Mouse (Mus musculus): ENCODE measurements around the gene Ncs1. TPM values are rescaled to one million over a fixed set of nuclear protein-coding genes. Genes with fewer than 3 reads are reported as not detected.
A peak's percentile ranks its signal among the peaks of the same experiment; 100 is the strongest.

The Ncs1 gene
- total RNA-seq (2014; rRNA removed) (185 and 190 TPM in 2 replicates), polyA plus RNA-seq (2015; fragmentation: Nextera tagmentation; extraction: Ambion mirVana) (162 and 167 TPM in 2 replicates)

DNA sequence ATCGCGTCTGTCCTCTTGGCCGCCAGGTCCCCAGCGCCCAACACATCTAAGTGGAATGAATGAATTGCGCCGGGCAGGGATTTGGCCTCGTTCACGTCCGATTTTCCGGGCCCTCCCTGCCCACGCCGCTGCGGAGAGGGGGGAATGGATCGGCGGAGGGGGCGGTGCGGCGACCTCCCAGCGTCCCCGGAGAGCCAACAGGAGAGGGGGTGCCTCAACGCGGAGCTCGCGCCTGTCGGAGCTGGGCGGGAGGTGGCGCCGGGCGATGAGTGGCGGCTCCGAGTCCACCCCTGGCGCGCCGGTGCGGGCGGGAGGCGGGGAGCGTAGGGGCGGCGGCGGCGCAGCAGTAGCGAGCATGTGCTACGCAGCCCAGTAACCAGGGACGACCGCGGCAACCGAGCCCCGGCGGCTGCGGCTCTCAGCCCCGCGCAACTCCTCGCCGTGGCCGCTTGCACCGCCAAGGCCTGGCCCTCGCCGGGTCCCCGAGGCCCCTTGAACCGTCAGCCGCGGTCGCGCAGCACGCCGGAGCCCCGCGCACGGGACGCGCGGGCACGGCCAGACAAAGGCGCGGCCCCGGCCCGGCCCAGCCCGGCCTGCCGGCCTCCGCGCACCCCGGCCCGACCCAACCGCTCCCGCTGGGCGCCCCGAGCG lies at the start of gene Ncs1:
Gene Ncs1, plus strand, starts transcription at position 333 of the 651 bp plus-strand sequence.
- H3K9me3 ChIP-seq (ENCODE audit: low read length): no peaks in the 10 kb centered on the region
- TF ChIP-seq CTCF (IDR thresholded peaks at IDR 0.05; ENCODE audit: low read depth): no peak
- whole genome bisulfite sequencing: under 1% methylated on average over 77 of the region's 89 CpGs
- peak within 1 kb of the TSS; percentile 97 for H3K9ac ChIP-seq (replicated peaks; ENCODE audit: low read length)
- H3K27ac ChIP-seq: peak within 1 kb of the TSS; percentile 91
- peaks cover 27% of the 10 kb centered on the region for H3K4me1 ChIP-seq (ENCODE audit: insufficient read depth, low read length)
- H3K27me3 ChIP-seq (ENCODE audit: insufficient read depth, low read length): no peaks in the 10 kb centered on the region
- ATAC-seq (peak; percentile 88), DNase-seq (ENCODE audit: low spot score) (peak; percentile 86)
- peak within 1 kb of the TSS; percentile 86 for H3K4me2 ChIP-seq (ENCODE audit: low read depth, low read length)
- H3K4me3 ChIP-seq (ENCODE audit: low read length): peak within 1 kb of the TSS; percentile 90
- H3K36me3 ChIP-seq (ENCODE audit: insufficient read depth, low read length): no peaks in the 10 kb centered on the region

DNA sequence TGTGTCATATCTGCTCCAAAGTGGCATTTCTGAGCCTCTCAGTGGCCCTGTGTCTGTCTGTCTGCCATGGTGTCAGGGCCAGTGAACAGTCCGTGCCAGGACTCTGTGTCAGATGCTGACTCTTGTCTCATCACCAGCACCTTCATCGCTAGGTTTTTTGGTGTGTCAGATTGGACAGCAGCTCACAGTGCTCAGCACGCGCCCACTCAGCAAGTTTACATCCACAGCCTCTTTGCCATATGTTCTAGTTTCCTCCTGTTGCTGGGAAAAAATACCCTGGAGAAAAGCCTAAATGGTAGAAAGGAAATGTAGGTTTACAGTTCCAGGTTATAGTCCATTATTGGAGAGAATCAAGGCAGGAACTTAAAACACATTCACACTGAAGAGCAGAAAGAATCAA lies 47.0 kb upstream of the Ncs1 start:
- H3K9me3 ChIP-seq (ENCODE audit: low read length): no peaks in the 10 kb centered on the region
- no peak overlapping the region for H3K27ac ChIP-seq
- DNase-seq (ENCODE audit: low spot score) (no peak), ATAC-seq (no peak)
- WGBS: 84% methylated on average over 4 of the region's 4 CpGs
- H3K4me1 ChIP-seq (ENCODE audit: insufficient read depth, low read length): no peaks in the 10 kb centered on the region
- TF ChIP-seq CTCF (IDR thresholded peaks at IDR 0.05; ENCODE audit: low read depth): no peak
- H3K4me2 ChIP-seq (ENCODE audit: low read depth, low read length): no peak overlapping the region
- H3K9ac ChIP-seq (replicated peaks; ENCODE audit: low read length): no peak overlapping the region
- no peaks in the 10 kb centered on the region for H3K27me3 ChIP-seq (ENCODE audit: insufficient read depth, low read length)
- no peak overlapping the region for H3K4me3 ChIP-seq (ENCODE audit: low read length)
- H3K36me3 ChIP-seq (ENCODE audit: insufficient read depth, low read length): peaks cover 10% of the 10 kb centered on the region

DNA sequence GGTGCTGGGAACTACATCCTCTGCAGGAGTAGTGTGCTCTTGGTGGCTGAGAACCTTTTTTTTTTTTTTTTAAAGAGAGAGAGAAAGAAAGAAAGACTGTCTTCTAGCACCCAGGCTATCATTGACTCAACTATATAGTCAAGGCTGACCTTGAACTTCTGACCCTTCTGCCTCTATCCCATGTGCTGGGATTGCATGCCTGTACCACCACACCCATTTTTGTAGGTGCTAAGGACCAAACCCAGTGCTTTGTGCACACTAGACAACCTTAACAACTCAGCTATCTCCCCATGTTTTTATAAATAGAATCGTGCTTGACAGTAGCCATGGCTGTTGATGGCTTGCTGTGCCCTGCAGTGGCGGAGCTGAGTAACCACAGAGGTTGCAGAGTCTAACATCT lies 45.6 kb upstream of the Ncs1 start:
- TF ChIP-seq CTCF (IDR thresholded peaks at IDR 0.05; ENCODE audit: low read depth): no peak
- 87% methylated on average over 2 of the region's 2 CpGs for WGBS
- H3K9me3 ChIP-seq (ENCODE audit: low read length): no peaks in the 10 kb centered on the region
- no peak overlapping the region for H3K27ac ChIP-seq
- no peaks in the 10 kb centered on the region for H3K4me1 ChIP-seq (ENCODE audit: insufficient read depth, low read length)
- peaks cover 8% of the 10 kb centered on the region for H3K36me3 ChIP-seq (ENCODE audit: insufficient read depth, low read length)
- ATAC-seq (no peak), DNase-seq (ENCODE audit: low spot score) (no peak)
- H3K4me3 ChIP-seq (ENCODE audit: low read length): no peak overlapping the region
- H3K4me2 ChIP-seq (ENCODE audit: low read depth, low read length): no peak overlapping the region
- H3K27me3 ChIP-seq (ENCODE audit: insufficient read depth, low read length): no peaks in the 10 kb centered on the region
- H3K9ac ChIP-seq (replicated peaks; ENCODE audit: low read length): no peak overlapping the region

GRCm38 (mm10) chr2:31201851-31202250 lies 43.8 kb upstream of the Ncs1 start:
- 76% methylated on average over 7 of the region's 7 CpGs for WGBS
- no peak overlapping the region for H3K4me2 ChIP-seq (ENCODE audit: low read depth, low read length)
- no peaks in the 10 kb centered on the region for H3K9me3 ChIP-seq (ENCODE audit: low read length)
- 0 out of 2 replicates have a peak, but pooled peaks have one; percentile 6 for TF ChIP-seq CTCF (IDR thresholded peaks at IDR 0.05; ENCODE audit: low read depth)
- no peak overlapping the region for H3K4me3 ChIP-seq (ENCODE audit: low read length)
- no peak overlapping the region for H3K27ac ChIP-seq
- H3K36me3 ChIP-seq (ENCODE audit: insufficient read depth, low read length): peaks cover 1% of the 10 kb centered on the region; the same call in 1 of the 2 replicates
- DNase-seq (ENCODE audit: low spot score): peak; percentile 28
- H3K27me3 ChIP-seq (ENCODE audit: insufficient read depth, low read length): no peaks in the 10 kb centered on the region
- ATAC-seq: peak; percentile 61
- H3K4me1 ChIP-seq (ENCODE audit: insufficient read depth, low read length): peaks cover 4% of the 10 kb centered on the region; the same call in 1 of the 2 replicates
- no peak overlapping the region for H3K9ac ChIP-seq (replicated peaks; ENCODE audit: low read length)

DNA sequence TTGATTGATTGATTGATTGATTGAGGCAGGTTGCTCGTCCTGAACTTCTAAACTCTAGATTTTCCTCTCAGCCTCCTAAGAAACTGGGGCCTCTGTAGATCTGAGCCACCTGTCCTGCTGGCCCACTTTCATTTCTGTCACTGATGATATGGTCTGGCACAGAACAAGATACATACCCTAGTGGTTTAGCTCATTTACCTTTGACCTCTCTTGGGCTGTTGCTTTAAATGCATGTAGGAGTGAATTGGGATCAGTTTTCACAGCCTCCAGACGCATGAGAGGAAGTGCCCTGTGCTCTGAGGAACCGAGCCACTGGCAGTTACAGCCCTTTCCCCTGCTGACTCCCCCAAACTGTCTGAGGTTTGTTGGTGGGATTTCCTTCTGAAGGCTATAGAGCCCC lies 43.3 kb upstream of the Ncs1 start:
- Histone ChIP-seq H3K27ac (no peak overlapping the region), H3K4me3 (ENCODE audit: low read length) (no peak overlapping the region), H3K36me3 (ENCODE audit: insufficient read depth, low read length) (no peaks in the 10 kb centered on the region; the same call in 1 of the 2 replicates), H3K9me3 (ENCODE audit: low read length) (no peaks in the 10 kb centered on the region), H3K4me2 (ENCODE audit: low read depth, low read length) (no peak overlapping the region), H3K4me1 (ENCODE audit: insufficient read depth, low read length) (peaks cover 4% of the 10 kb centered on the region; the same call in 1 of the 2 replicates), H3K27me3 (ENCODE audit: insufficient read depth, low read length) (no peaks in the 10 kb centered on the region), H3K9ac (replicated peaks; ENCODE audit: low read length) (no peak overlapping the region)
- 50% methylated on average over 3 of the region's 3 CpGs for WGBS
- ATAC-seq (no peak), DNase-seq (ENCODE audit: low spot score) (no peak)
- TF ChIP-seq CTCF (IDR thresholded peaks at IDR 0.05; ENCODE audit: low read depth): no peak

DNA sequence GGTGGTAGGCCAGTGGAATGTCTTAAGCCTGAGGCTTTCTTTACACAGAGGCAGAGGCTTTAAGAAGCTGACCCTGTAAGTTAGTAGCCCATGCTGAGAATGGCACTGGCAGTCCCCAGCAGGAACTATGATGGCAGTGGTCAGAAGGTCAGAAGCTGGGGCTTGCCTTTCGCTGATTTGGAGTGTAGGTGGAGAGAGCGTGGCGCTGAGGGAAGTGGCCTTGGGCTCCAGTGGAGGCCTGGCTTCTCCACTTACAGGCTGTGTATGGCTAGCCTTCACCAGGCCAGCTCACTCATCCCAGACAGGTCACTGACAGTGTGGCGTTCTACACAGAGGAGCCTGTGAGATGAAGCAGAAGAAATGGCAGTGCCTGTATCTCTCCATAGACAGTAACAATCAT lies 42.7 kb upstream of the Ncs1 start:
- H3K27ac ChIP-seq: no peak overlapping the region
- no peak for ATAC-seq

DNA sequence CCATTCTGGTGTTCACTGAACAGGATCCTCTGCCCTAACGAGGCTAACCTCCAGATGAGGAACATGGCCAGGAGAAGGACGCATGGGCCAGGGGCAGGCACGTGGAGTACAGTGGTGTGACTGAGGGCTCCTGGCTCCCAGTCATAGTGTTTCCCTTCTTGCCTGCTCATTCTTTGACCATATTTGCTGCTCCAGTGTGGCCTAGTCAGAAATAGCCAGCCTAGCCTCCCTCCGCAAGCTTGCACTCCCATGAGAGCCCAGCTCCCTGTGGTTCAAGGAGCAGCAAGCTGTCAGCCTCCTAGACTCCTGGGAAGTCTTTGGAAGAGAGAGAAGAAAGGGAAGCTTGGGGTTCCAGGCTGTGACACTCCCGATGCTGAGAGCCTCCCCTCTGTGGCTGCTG lies 40.9 kb upstream of the Ncs1 start:
- no peak for TF ChIP-seq CTCF (IDR thresholded peaks at IDR 0.05; ENCODE audit: low read depth)
- Histone ChIP-seq H3K9me3 (ENCODE audit: low read length) (no peaks in the 10 kb centered on the region), H3K36me3 (ENCODE audit: insufficient read depth, low read length) (peaks cover 16% of the 10 kb centered on the region), H3K4me3 (ENCODE audit: low read length) (no peak overlapping the region), H3K4me1 (ENCODE audit: insufficient read depth, low read length) (peaks cover 4% of the 10 kb centered on the region; the same call in 1 of the 2 replicates), H3K9ac (replicated peaks; ENCODE audit: low read length) (no peak overlapping the region), H3K27me3 (ENCODE audit: insufficient read depth, low read length) (no peaks in the 10 kb centered on the region), H3K27ac (no peak overlapping the region), H3K4me2 (ENCODE audit: low read depth, low read length) (no peak overlapping the region)
- ATAC-seq (no peak), DNase-seq (ENCODE audit: low spot score) (no peak)
- 84% methylated on average over 5 of the region's 5 CpGs for WGBS

More for the DNA sequence above, 42.7 kb upstream of the Ncs1 start:
- no peak overlapping the region for H3K4me2 ChIP-seq (ENCODE audit: low read depth, low read length)
- H3K4me1 ChIP-seq (ENCODE audit: insufficient read depth, low read length): peaks cover 4% of the 10 kb centered on the region; the same call in 1 of the 2 replicates
- no peaks in the 10 kb centered on the region for H3K27me3 ChIP-seq (ENCODE audit: insufficient read depth, low read length)
- no peak overlapping the region for H3K9ac ChIP-seq (replicated peaks; ENCODE audit: low read length)
- no peaks in the 10 kb centered on the region for H3K9me3 ChIP-seq (ENCODE audit: low read length)
- no peak overlapping the region for H3K4me3 ChIP-seq (ENCODE audit: low read length)
- peaks cover 3% of the 10 kb centered on the region; the same call in 1 of the 2 replicates for H3K36me3 ChIP-seq (ENCODE audit: insufficient read depth, low read length)
- WGBS: 77% methylated on average over 4 of the region's 4 CpGs
- TF ChIP-seq CTCF (IDR thresholded peaks at IDR 0.05; ENCODE audit: low read depth): no peak
- no peak for DNase-seq (ENCODE audit: low spot score)

All from hindbrain, postnatal 0 days (tissue).